Mouse (Mus musculus) liver, embryonic 14.5 days (tissue): ENCODE data around the gene Med16. TPM values are rescaled to one million over a fixed set of nuclear protein-coding genes. Genes with fewer than 3 reads are reported as not detected.

Experiments
- ATAC-seq: fragments of 200-750 bp; cut with Nextera tagmentation; 2 replicates; pipeline ENCODE4 v1.8.0; 2017; ENCODE audit warnings: moderate number of reproducible peaks, mild to moderate bottlenecking, moderate library complexity; ENCODE audit not compliant: insufficient read depth
- DNase-seq, 3 experiments: peaks; one replicate each; pipeline ENCODE4 v3.0.0-alpha.2; 2012 to 2013; ENCODE audit warnings: low read depth in 3 of 3, low spot score in 3 of 3
- H3K27ac ChIP-seq: fragments of 300-500 bp; sonication (generic); 2 replicates; pipeline ENCODE4 v1.5.1; 2014; ENCODE audit warnings: moderate library complexity, mild to moderate bottlenecking, control low read depth, inconsistent platforms
- H3K27me3 ChIP-seq: fragments of 300-500 bp; sonication (generic); 2 replicates; pipeline ENCODE4 v1.6.1; 2014; ENCODE audit warnings: mild to moderate bottlenecking, low read length, moderate library complexity; ENCODE audit not compliant: control insufficient read depth, insufficient read depth
- H3K36me3 ChIP-seq: fragments of 300-500 bp; sonication (generic); replicated peaks from 2 replicates; pipeline ENCODE4 v1.6.1; 2014; ENCODE audit warnings: low read depth; ENCODE audit not compliant: control insufficient read depth, insufficient read depth
- H3K4me1 ChIP-seq, 2 experiments: fragments of 200-500 bp in 1 of 2; fragments of 300-500 bp in 1 of 2; sonication (generic) in 1 of 2; replicated peaks; 2 replicates each; pipeline ENCODE4 v1.6.1; 2012 to 2014; ENCODE audit warnings: antibody characterized with exemption in 1 of 2, inconsistent platforms in 1 of 2, low read length in 1 of 2; ENCODE audit not compliant: control insufficient read depth in 2 of 2, insufficient read depth in 2 of 2
- H3K4me2 ChIP-seq: fragments of 300-500 bp; sonication (generic); 2 replicates; pipeline ENCODE4 v1.6.1; 2014; ENCODE audit warnings: low read depth, mild to moderate bottlenecking, control low read depth, moderate library complexity
- H3K4me3 ChIP-seq, 2 experiments: fragments of 200-500 bp in 1 of 2; fragments of 300-500 bp in 1 of 2; sonication (generic) in 1 of 2; 2 replicates each; pipeline ENCODE4 v1.5.1; 2012 to 2014; ENCODE audit warnings: low read depth in 2 of 2, low read length in 2 of 2, mild to moderate bottlenecking in 2 of 2, control low read depth in 1 of 2, inconsistent platforms in 1 of 2, moderate library complexity in 1 of 2; ENCODE audit not compliant: insufficient read depth in 1 of 2
- H3K9ac ChIP-seq: fragments of 300-500 bp; sonication (generic); replicated peaks from 2 replicates; pipeline ENCODE4 v1.6.1; 2014; ENCODE audit warnings: mild to moderate bottlenecking, control low read depth, moderate library complexity
- H3K9me3 ChIP-seq: fragments of 300-500 bp; sonication (generic); 2 replicates; pipeline ENCODE4 v1.6.1; 2016; ENCODE audit warnings: low read length, mixed read lengths; ENCODE audit not compliant: control insufficient read depth
- CTCF ChIP-seq: IDR thresholded peaks from 2 replicates; pipeline ENCODE4 v1.5.1; 2016; ENCODE audit warnings: antibody characterized with exemption, low read depth, control low read depth
- EP300 ChIP-seq: IDR thresholded peaks from 2 replicates; pipeline ENCODE4 v1.6.1; 2016; ENCODE audit warnings: antibody characterized with exemption, low read depth
- WGBS: fragments of 180-500 bp; shearing (Covaris S2); extraction: QIAGEN DNeasy Blood & Tissue Kit; methylation state at CpG from one replicate; pipeline ENCODE4 v1.1.7; 2014; ENCODE audit not compliant: insufficient replicate concordance; 5-methylcytosine and 5-hydroxymethylcytosine counted together
- microRNA-seq: library from miRNA; unstranded; fragments of <30 nt; microRNA quantifications from one replicate; pipeline ENCODE4, GENCODE M21; 2016
- polyA plus RNA-seq, 2 experiments: library from polyadenylated mRNA; depleted of rRNA in 1 of 2; stranded (reverse) in 1 of 2; unstranded in 1 of 2; fragments of >200 nt; fragmentation: Nextera tagmentation in 1 of 2; extraction: Ambion mirVana in 1 of 2; gene quantifications; 2 replicates each; pipeline versions ENCODE4 v1.2.1 to v1.2.3; 2012 to 2014

Gene Med16
- polyA plus RNA-seq, 2 experiments, result 10.0 to 13.3 TPM

GRCm38 (mm10) chr10:79849941-79850628 lies 58.6 kb downstream of the Med16 start:
- H3K27me3 ChIP-seq, result no peaks in the 10 kb centered on the region
- no peak overlapping the region for H3K27ac ChIP-seq
- H3K4me3 ChIP-seq, result no peak overlapping the region
- peaks cover 20 to 28% of the 10 kb centered on the region in 2 experiments for H3K4me1 ChIP-seq
- WGBS, result 38% methylated on average over 8 of the region's 8 CpGs
- ATAC-seq, result no peak
- H3K9me3 ChIP-seq, result no peaks in the 10 kb centered on the region
- TF ChIP-seq EP300 (no peak), CTCF (no peak)
- no peaks in the 10 kb centered on the region for H3K36me3 ChIP-seq
- no peak for DNase-seq
- H3K9ac ChIP-seq, result no peak overlapping the region
- H3K4me2 ChIP-seq, result no peak overlapping the region

- H3K36me3 ChIP-seq, result no peaks in the 10 kb centered on the region
- WGBS, result 44% methylated on average over 5 of the region's 5 CpGs
- no peaks in the 10 kb centered on the region for H3K9me3 ChIP-seq
- TF ChIP-seq EP300, result no peak
- no peak for TF ChIP-seq CTCF
- no peak for DNase-seq
- no peaks in the 10 kb centered on the region for H3K27me3 ChIP-seq
- peaks cover 3 to 8% of the 10 kb centered on the region in 2 experiments for H3K4me1 ChIP-seq
- H3K4me2 ChIP-seq, result no peak overlapping the region
- ATAC-seq, result no peak
- H3K9ac ChIP-seq, result no peak overlapping the region
- no peak overlapping the region for H3K4me3 ChIP-seq
- H3K27ac ChIP-seq, result no peak overlapping the region
Measured at GRCm38 (mm10) chr10:79846553-79846952, 62.2 kb downstream of the Med16 start.

Small RNAs within 50 kb of the gene (microRNA-seq; reads per million reads assigned to microRNA genes)
- gene Mir6910, result not detected

Other genes with a start within 250 kb of the Med16 start
Only the 30 nearest of the 35 such genes appear.
- 106 and 127 TPM in 2 replicates for gene Cdc34, start 226.7 kb downstream of the Med16 start, polyA plus RNA-seq (2012; rRNA removed)
- 115 and 124 TPM in 2 replicates for gene Cdc34, start 226.7 kb downstream of the Med16 start, polyA plus RNA-seq (2014; fragmentation: Nextera tagmentation; extraction: Ambion mirVana)
- gene Gzmm, start 219.9 kb downstream of the Med16 start, polyA plus RNA-seq (2012; rRNA removed), result 0.13 TPM in 2 replicates
- gene Gzmm, start 219.9 kb downstream of the Med16 start, polyA plus RNA-seq (2014; fragmentation: Nextera tagmentation; extraction: Ambion mirVana), result not detected in 2 replicates
- 469 and 579 TPM in 2 replicates for gene Bsg, start 204.4 kb downstream of the Med16 start, polyA plus RNA-seq (2012; rRNA removed)
- gene Bsg, start 204.4 kb downstream of the Med16 start, polyA plus RNA-seq (2014; fragmentation: Nextera tagmentation; extraction: Ambion mirVana), result 809 and 828 TPM in 2 replicates
- gene Hcn2, start 192.3 kb downstream of the Med16 start, polyA plus RNA-seq (2012; rRNA removed), result 0.09 and 0.17 TPM in 2 replicates
- gene Hcn2, start 192.3 kb downstream of the Med16 start, polyA plus RNA-seq (2014; fragmentation: Nextera tagmentation; extraction: Ambion mirVana), result not detected in 2 replicates
- 17.4 and 17.9 TPM in 2 replicates for gene Polrmt, start 162.3 kb downstream of the Med16 start, polyA plus RNA-seq (2012; rRNA removed)
- 10.1 and 13.3 TPM in 2 replicates for gene Polrmt, start 162.3 kb downstream of the Med16 start, polyA plus RNA-seq (2014; fragmentation: Nextera tagmentation; extraction: Ambion mirVana)
- gene Fgf22, start 153.8 kb downstream of the Med16 start, polyA plus RNA-seq (2012; rRNA removed), result not detected in 2 replicates
- gene Fgf22, start 153.8 kb downstream of the Med16 start, polyA plus RNA-seq (2014; fragmentation: Nextera tagmentation; extraction: Ambion mirVana), result not detected in 2 replicates
- gene Rnf126, start 142.0 kb downstream of the Med16 start, polyA plus RNA-seq (2012; rRNA removed), result 46.4 and 51.3 TPM in 2 replicates
- 27.7 and 33.7 TPM in 2 replicates for gene Rnf126, start 142.0 kb downstream of the Med16 start, polyA plus RNA-seq (2014; fragmentation: Nextera tagmentation; extraction: Ambion mirVana)
- 0.54 and 0.56 TPM in 2 replicates for gene Fstl3, start 131.7 kb downstream of the Med16 start, polyA plus RNA-seq (2012; rRNA removed)
- 0.18 and 0.23 TPM in 2 replicates for gene Fstl3, start 131.7 kb downstream of the Med16 start, polyA plus RNA-seq (2014; fragmentation: Nextera tagmentation; extraction: Ambion mirVana)
- 1.6 TPM in 2 replicates for gene Prss57, start 118.0 kb downstream of the Med16 start, polyA plus RNA-seq (2012; rRNA removed)
- 3.2 and 4.9 TPM in 2 replicates for gene Prss57, start 118.0 kb downstream of the Med16 start, polyA plus RNA-seq (2014; fragmentation: Nextera tagmentation; extraction: Ambion mirVana)
- gene Palm, start 115.4 kb downstream of the Med16 start, polyA plus RNA-seq (2012; rRNA removed), result 3.4 and 3.5 TPM in 2 replicates
- 4.0 and 4.1 TPM in 2 replicates for gene Palm, start 115.4 kb downstream of the Med16 start, polyA plus RNA-seq (2014; fragmentation: Nextera tagmentation; extraction: Ambion mirVana)
- 0.13 and 0.18 TPM in 2 replicates for gene Misp, start 87.9 kb downstream of the Med16 start, polyA plus RNA-seq (2012; rRNA removed)
- gene Misp, start 87.9 kb downstream of the Med16 start, polyA plus RNA-seq (2014; fragmentation: Nextera tagmentation; extraction: Ambion mirVana), result 0.41 TPM in 1 of 2 replicates, not detected in the other
- gene Ptbp1, start 54.5 kb downstream of the Med16 start, polyA plus RNA-seq (2012; rRNA removed), result 118 and 126 TPM in 2 replicates
- gene Ptbp1, start 54.5 kb downstream of the Med16 start, polyA plus RNA-seq (2014; fragmentation: Nextera tagmentation; extraction: Ambion mirVana), result 84.5 and 99.8 TPM in 2 replicates
- 133 and 152 TPM in 2 replicates for gene Prtn3, start 34.4 kb downstream of the Med16 start, polyA plus RNA-seq (2012; rRNA removed)
- gene Prtn3, start 34.4 kb downstream of the Med16 start, polyA plus RNA-seq (2014; fragmentation: Nextera tagmentation; extraction: Ambion mirVana), result 86.8 and 132 TPM in 2 replicates
- gene Plppr3, start 34.3 kb downstream of the Med16 start, polyA plus RNA-seq (2012; rRNA removed), result 6.7 and 7.0 TPM in 2 replicates
- 2.8 and 3.0 TPM in 2 replicates for gene Plppr3, start 34.3 kb downstream of the Med16 start, polyA plus RNA-seq (2014; fragmentation: Nextera tagmentation; extraction: Ambion mirVana)
- gene Elane, start 22.7 kb downstream of the Med16 start, polyA plus RNA-seq (2012; rRNA removed), result 52.2 and 61.9 TPM in 2 replicates
- 116 and 151 TPM in 2 replicates for gene Elane, start 22.7 kb downstream of the Med16 start, polyA plus RNA-seq (2014; fragmentation: Nextera tagmentation; extraction: Ambion mirVana)
- gene Cfd, start 18.1 kb downstream of the Med16 start, polyA plus RNA-seq (2012; rRNA removed), result 0.14 and 0.29 TPM in 2 replicates
- not detected in 2 replicates for gene Cfd, start 18.1 kb downstream of the Med16 start, polyA plus RNA-seq (2014; fragmentation: Nextera tagmentation; extraction: Ambion mirVana)
- gene Gm26602, start 1.9 kb upstream of the Med16 start, polyA plus RNA-seq (2012; rRNA removed), result not detected in 2 replicates
- gene Gm26602, start 1.9 kb upstream of the Med16 start, polyA plus RNA-seq (2014; fragmentation: Nextera tagmentation; extraction: Ambion mirVana), result not detected in 2 replicates
- gene Kiss1r, start 8.0 kb upstream of the Med16 start, polyA plus RNA-seq (2012; rRNA removed), result 0.17 and 0.30 TPM in 2 replicates
- 0.11 TPM in 1 of 2 replicates, not detected in the other for gene Kiss1r, start 8.0 kb upstream of the Med16 start, polyA plus RNA-seq (2014; fragmentation: Nextera tagmentation; extraction: Ambion mirVana)
- gene R3hdm4, start 12.3 kb upstream of the Med16 start, polyA plus RNA-seq (2012; rRNA removed), result 34.7 and 41.4 TPM in 2 replicates
- gene R3hdm4, start 12.3 kb upstream of the Med16 start, polyA plus RNA-seq (2014; fragmentation: Nextera tagmentation; extraction: Ambion mirVana), result 38.5 and 46.0 TPM in 2 replicates
- gene Arid3a, start 18.1 kb upstream of the Med16 start, polyA plus RNA-seq (2012; rRNA removed), result 5.5 and 6.4 TPM in 2 replicates
- 3.4 and 3.9 TPM in 2 replicates for gene Arid3a, start 18.1 kb upstream of the Med16 start, polyA plus RNA-seq (2014; fragmentation: Nextera tagmentation; extraction: Ambion mirVana)
- gene Wdr18, start 51.2 kb upstream of the Med16 start, polyA plus RNA-seq (2012; rRNA removed), result 22.3 and 24.7 TPM in 2 replicates
- gene Wdr18, start 51.2 kb upstream of the Med16 start, polyA plus RNA-seq (2014; fragmentation: Nextera tagmentation; extraction: Ambion mirVana), result 58.4 TPM in 2 replicates
- gene Grin3b, start 61.8 kb upstream of the Med16 start, polyA plus RNA-seq (2012; rRNA removed), result 0.01 and 0.03 TPM in 2 replicates
- 0.13 TPM in 1 of 2 replicates, not detected in the other for gene Grin3b, start 61.8 kb upstream of the Med16 start, polyA plus RNA-seq (2014; fragmentation: Nextera tagmentation; extraction: Ambion mirVana)
- 59.7 and 79.7 TPM in 2 replicates for gene Tmem259, start 75.4 kb upstream of the Med16 start, polyA plus RNA-seq (2012; rRNA removed)
- 5.9 and 8.6 TPM in 2 replicates for gene Tmem259, start 75.4 kb upstream of the Med16 start, polyA plus RNA-seq (2014; fragmentation: Nextera tagmentation; extraction: Ambion mirVana)
- gene Cnn2, start 79.7 kb upstream of the Med16 start, polyA plus RNA-seq (2012; rRNA removed), result 14.3 and 15.8 TPM in 2 replicates
- 33.8 and 39.7 TPM in 2 replicates for gene Cnn2, start 79.7 kb upstream of the Med16 start, polyA plus RNA-seq (2014; fragmentation: Nextera tagmentation; extraction: Ambion mirVana)
- gene Abca7, start 87.6 kb upstream of the Med16 start, polyA plus RNA-seq (2012; rRNA removed), result 11.2 and 12.7 TPM in 2 replicates
- gene Abca7, start 87.6 kb upstream of the Med16 start, polyA plus RNA-seq (2014; fragmentation: Nextera tagmentation; extraction: Ambion mirVana), result 4.9 and 6.0 TPM in 2 replicates
- 17.5 and 20.9 TPM in 2 replicates for gene Arhgap45, start 107.7 kb upstream of the Med16 start, polyA plus RNA-seq (2012; rRNA removed)
- gene Arhgap45, start 107.7 kb upstream of the Med16 start, polyA plus RNA-seq (2014; fragmentation: Nextera tagmentation; extraction: Ambion mirVana), result 7.9 and 9.3 TPM in 2 replicates
- gene Polr2e, start 130.9 kb upstream of the Med16 start, polyA plus RNA-seq (2012; rRNA removed), result 77.0 and 121 TPM in 2 replicates
- 88.0 and 90.2 TPM in 2 replicates for gene Polr2e, start 130.9 kb upstream of the Med16 start, polyA plus RNA-seq (2014; fragmentation: Nextera tagmentation; extraction: Ambion mirVana)
- 274 and 388 TPM in 2 replicates for gene Gpx4, start 138.2 kb upstream of the Med16 start, polyA plus RNA-seq (2012; rRNA removed)
- gene Gpx4, start 138.2 kb upstream of the Med16 start, polyA plus RNA-seq (2014; fragmentation: Nextera tagmentation; extraction: Ambion mirVana), result 705 and 724 TPM in 2 replicates
- gene Sbno2, start 196.6 kb upstream of the Med16 start, polyA plus RNA-seq (2012; rRNA removed), result 10.0 and 10.1 TPM in 2 replicates
- 6.6 and 7.6 TPM in 2 replicates for gene Sbno2, start 196.6 kb upstream of the Med16 start, polyA plus RNA-seq (2014; fragmentation: Nextera tagmentation; extraction: Ambion mirVana)
- gene Stk11, start 206.9 kb upstream of the Med16 start, polyA plus RNA-seq (2012; rRNA removed), result 80.5 and 88.8 TPM in 2 replicates
- 17.4 and 18.9 TPM in 2 replicates for gene Stk11, start 206.9 kb upstream of the Med16 start, polyA plus RNA-seq (2014; fragmentation: Nextera tagmentation; extraction: Ambion mirVana)